ENCODE assay signal across 9 mouse cellular contexts in the genomic region with DNA sequence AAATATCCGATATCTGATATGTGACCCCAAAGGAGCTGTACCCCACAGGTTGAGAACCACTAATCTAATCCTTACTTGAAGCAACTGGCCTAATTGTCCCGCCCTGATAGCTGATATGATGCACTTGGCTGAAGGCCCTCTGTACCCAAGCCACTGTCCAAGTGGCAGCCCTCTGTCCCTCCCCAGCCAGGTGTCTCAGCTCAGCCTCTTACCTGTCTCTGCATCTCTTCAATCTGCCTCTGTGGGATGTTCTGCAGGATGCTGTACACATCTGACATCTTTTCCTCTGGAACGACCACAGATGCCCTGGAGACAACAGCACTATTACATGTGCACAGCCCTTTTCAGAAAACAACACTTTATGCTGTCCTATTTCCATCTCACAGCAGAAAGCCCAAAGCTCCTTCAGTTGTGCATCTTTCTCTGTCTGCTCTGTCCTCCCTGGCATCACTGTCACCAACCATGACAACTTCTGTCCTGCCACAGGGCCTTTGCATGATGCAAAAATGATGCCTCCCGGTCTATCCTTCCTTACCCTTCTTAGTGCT. TPM values are rescaled to one million over a fixed set of nuclear protein-coding genes. Genes with fewer than 3 reads are reported as not detected.
A peak's percentile ranks its signal among the peaks of the same experiment; 100 is the strongest.
DNase-seq lines count a peak whose midpoint lies in the region; ATAC-seq and TF ChIP-seq lines count a peak whose summit lies in the region.
"Had no signal": no experiment of that assay in that cellular context is flagged by ENCODE, and none has a peak within 500 bp of the region (broad histone marks: within the 10 kb centered on the region; RNA-seq: fewer than 3 reads in every experiment).

No protein-coding gene starts in this region.

- no peak for TF ChIP-seq POLR2A in liver, adult 2 months (IDR thresholded peaks at IDR 0.05; ENCODE audit: extremely low read depth, insufficient read depth, low read length)

- no peak overlapping the region for H3K4me2 ChIP-seq in heart, embryonic 13.5 days
- no peak overlapping the region for H3K4me2 ChIP-seq in liver, postnatal 0 days (ENCODE audit: low read depth, low read length)
- H3K4me2 ChIP-seq: liver, embryonic 13.5 days had no signal

- no peak for TF ChIP-seq CTCF in liver, adult 2 months (IDR thresholded peaks at IDR 0.05; ENCODE audit: low read depth, low read length)
- TF ChIP-seq CTCF in liver, postnatal 0 days (IDR thresholded peaks at IDR 0.05; ENCODE audit: low read depth), result no peak

- H3K9me3 ChIP-seq in heart, embryonic 13.5 days, result no peaks in the 10 kb centered on the region
- H3K9me3 ChIP-seq in liver, postnatal 0 days (ENCODE audit: low read length), result no peaks in the 10 kb centered on the region
- H3K9me3 ChIP-seq: liver, embryonic 13.5 days had no signal

- no peak overlapping the region for H3K9ac ChIP-seq in heart, embryonic 13.5 days
- no peak overlapping the region for H3K9ac ChIP-seq in liver, adult 2 months (ENCODE audit: low read depth, low read length)
- H3K9ac ChIP-seq in liver, postnatal 0 days (replicated peaks), result no peak overlapping the region
- H3K9ac ChIP-seq: liver, embryonic 13.5 days had no signal

- H3K4me1 ChIP-seq in heart, embryonic 13.5 days, result peaks cover 12% of the 10 kb centered on the region
- H3K4me1 ChIP-seq in liver, adult 2 months (ENCODE audit: control insufficient read depth, insufficient read depth, low read length), result peaks cover 4% of the 10 kb centered on the region
- H3K4me1 ChIP-seq in liver, postnatal 0 days (ENCODE audit: insufficient read depth), result peaks cover 6% of the 10 kb centered on the region; the same call in 1 of the 2 replicates

- peak overlapping the region; percentile 72 for H3K27ac ChIP-seq in heart, embryonic 13.5 days (replicated peaks)
- 0 out of 2 replicates have a peak overlapping the region, but pooled peaks have one; percentile 13 for H3K27ac ChIP-seq in liver, adult 2 months (replicated peaks; ENCODE audit: insufficient read depth, low read depth, low read length)
- H3K27ac ChIP-seq in liver, postnatal 0 days (ENCODE audit: low read depth), result peak overlapping the region; percentile 55

- no peak for TF ChIP-seq EP300 in liver, postnatal 0 days (IDR thresholded peaks at IDR 0.05; ENCODE audit: low read depth)

- no peaks in the 10 kb centered on the region for H3K79me2 ChIP-seq in liver, adult 2 months (ENCODE audit: control insufficient read depth, insufficient read depth, low read length)

- no peak for ATAC-seq in heart, embryonic 13.5 days (ENCODE audit: extremely low read depth, insufficient number of reproducible peaks, low FRiP score, low TSS enrichment)
- ATAC-seq in liver, postnatal 0 days, result no peak

- WGBS in heart, embryonic 13.5 days, result 85% methylated on average over 4 of the region's 4 CpGs
- 83% methylated on average over 4 of the region's 4 CpGs for WGBS in liver, adult 2 months
- WGBS in liver, postnatal 0 days (ENCODE audit: insufficient replicate concordance), result 80% methylated on average over 4 of the region's 4 CpGs

- H3K27me3 ChIP-seq in heart, embryonic 13.5 days (replicated peaks), result no peaks in the 10 kb centered on the region
- no peaks in the 10 kb centered on the region for H3K27me3 ChIP-seq in liver, adult 2 months (ENCODE audit: control insufficient read depth, insufficient read depth, low read length)
- H3K27me3 ChIP-seq in liver, postnatal 0 days (ENCODE audit: insufficient read depth, low read length), result no peaks in the 10 kb centered on the region
- H3K27me3 ChIP-seq: liver, embryonic 13.5 days had no signal

- no peak overlapping the region for H3K4me3 ChIP-seq in heart, embryonic 13.5 days
- H3K4me3 ChIP-seq in liver, adult 2 months (ENCODE audit: insufficient read depth, low read depth, low read length), result no peak overlapping the region
- H3K4me3 ChIP-seq in liver, postnatal 0 days (ENCODE audit: low read depth, low read length), result no peak overlapping the region
- H3K4me3 ChIP-seq: liver, embryonic 13.5 days had no signal

- DNase-seq in heart, adult 9 months (ENCODE audit: low spot score in 2 of 2), result no peak
- no peak for DNase-seq in liver, adult 2 months (ENCODE audit: extremely low read depth, low read depth, low spot score)
- DNase-seq in liver, result no peak
- peak; percentile 79 for DNase-seq in cerebellum, adult 9-11 months
- DNase-seq in liver, postnatal 0 days, result no peak
- DNase-seq in right cerebral cortex, adult 2 months (ENCODE audit: low spot score in 2 of 2), result no peak
- DNase-seq: liver, embryonic 13.5 days; retina, postnatal 1 day had no signal

- H3K36me3 ChIP-seq in heart, embryonic 13.5 days, result peaks cover 69% of the 10 kb centered on the region
- peaks cover 2% of the 10 kb centered on the region; the same call in 1 of the 2 replicates for H3K36me3 ChIP-seq in liver, adult 2 months (ENCODE audit: control insufficient read depth, insufficient read depth, low read length)
- H3K36me3 ChIP-seq in liver, postnatal 0 days (replicated peaks; ENCODE audit: insufficient read depth, low read length), result peaks cover 7% of the 10 kb centered on the region; the same call in 1 of the 2 replicates

RNA-seq across cellular contexts. Expression of a gene that starts 31.5 kb away (rescaled TPM):
- 68.3 and 72.2 TPM in 2 replicates for polyA plus RNA-seq in heart, embryonic 13.5 days (2015; fragmentation: Nextera tagmentation; extraction: Ambion mirVana)
- 14.1 and 21.5 TPM in 2 replicates for total RNA-seq in liver, adult 2 months (2014; rRNA removed)
- polyA plus RNA-seq in liver, adult 2 months (2012; rRNA removed), result 19.1 and 21.6 TPM in 2 replicates
- polyA plus RNA-seq in liver, postnatal 0 days (2015; fragmentation: Nextera tagmentation; extraction: Ambion mirVana), result 22.6 TPM in 2 replicates

RNA-seq across cellular contexts. Expression of a gene that starts 58.9 kb away (rescaled TPM):
- 6.1 and 7.6 TPM in 2 replicates for polyA plus RNA-seq in heart, embryonic 13.5 days (2015; fragmentation: Nextera tagmentation; extraction: Ambion mirVana)
- 3.4 and 4.1 TPM in 2 replicates for total RNA-seq in liver, adult 2 months (2014; rRNA removed)
- polyA plus RNA-seq in liver, adult 2 months (2012; rRNA removed), result 4.0 and 7.2 TPM in 2 replicates
- 1.3 and 1.6 TPM in 2 replicates for polyA plus RNA-seq in liver, postnatal 0 days (2015; fragmentation: Nextera tagmentation; extraction: Ambion mirVana)

Comparison
In these comparisons a context has a peak if more than half of its experiments do, and no peak if none do; other contexts are left out.
1. H3K27ac ChIP-seq: peak in every context shown above with its lines; median percentile 72 in heart, embryonic 13.5 days; 55 in liver, postnatal 0 days; 13 in liver, adult 2 months.